Mouse (Mus musculus) midbrain, embryonic 12.5 days (tissue): Measurements from ENCODE around the gene Sin3a. TPM values are rescaled to one million over a fixed set of nuclear protein-coding genes. Genes with fewer than 3 reads are reported as not detected.

ENCODE experiments used
- ATAC-seq: fragments of 200-750 bp; cut with Nextera tagmentation; 2 replicates; pipeline ENCODE4 v1.8.0; 2017; ENCODE audit warnings: low read depth, moderate TSS enrichment, moderate library complexity; ENCODE audit not compliant: low FRiP score
- H3K27ac ChIP-seq: fragments of 300-500 bp; sonication (generic); replicated peaks from 2 replicates; pipeline ENCODE4 v1.5.1; 2016; ENCODE audit warnings: mild to moderate bottlenecking
- H3K27me3 ChIP-seq: fragments of 300-500 bp; sonication (generic); 2 replicates; pipeline ENCODE4 v1.6.1; 2016; ENCODE audit warnings: mild to moderate bottlenecking
- H3K36me3 ChIP-seq: fragments of 300-500 bp; sonication (generic); 2 replicates; pipeline ENCODE4 v1.6.1; 2016
- H3K4me1 ChIP-seq: fragments of 300-500 bp; sonication (generic); 2 replicates; pipeline ENCODE4 v1.6.1; 2016
- H3K4me2 ChIP-seq: fragments of 300-500 bp; sonication (generic); replicated peaks from 2 replicates; pipeline ENCODE4 v1.6.1; 2016; ENCODE audit warnings: mild to moderate bottlenecking, moderate library complexity
- H3K4me3 ChIP-seq: fragments of 300-500 bp; sonication (generic); 2 replicates; pipeline ENCODE4 v1.5.1; 2016; ENCODE audit warnings: mild to moderate bottlenecking
- H3K9ac ChIP-seq: fragments of 300-500 bp; sonication (generic); replicated peaks from 2 replicates; pipeline ENCODE4 v1.6.1; 2016; ENCODE audit warnings: mild to moderate bottlenecking, moderate library complexity
- H3K9me3 ChIP-seq: fragments of 300-500 bp; sonication (generic); 2 replicates; pipeline ENCODE4 v1.6.1; 2016; ENCODE audit warnings: mild to moderate bottlenecking
- WGBS: fragments of 180-500 bp; shearing (Covaris S2); methylation state at CpG from one replicate; pipeline ENCODE4 v1.1.7; 2016; 5-methylcytosine and 5-hydroxymethylcytosine counted together
- polyA plus RNA-seq: library from polyadenylated mRNA; unstranded; fragments of >200 nt; fragmentation: Nextera tagmentation; extraction: Ambion mirVana; gene quantifications from 2 replicates; pipeline ENCODE4 v1.2.1, GENCODE M21; 2016

Sin3a gene
- 44.3 and 48.5 TPM in 2 replicates for polyA plus RNA-seq

DNA sequence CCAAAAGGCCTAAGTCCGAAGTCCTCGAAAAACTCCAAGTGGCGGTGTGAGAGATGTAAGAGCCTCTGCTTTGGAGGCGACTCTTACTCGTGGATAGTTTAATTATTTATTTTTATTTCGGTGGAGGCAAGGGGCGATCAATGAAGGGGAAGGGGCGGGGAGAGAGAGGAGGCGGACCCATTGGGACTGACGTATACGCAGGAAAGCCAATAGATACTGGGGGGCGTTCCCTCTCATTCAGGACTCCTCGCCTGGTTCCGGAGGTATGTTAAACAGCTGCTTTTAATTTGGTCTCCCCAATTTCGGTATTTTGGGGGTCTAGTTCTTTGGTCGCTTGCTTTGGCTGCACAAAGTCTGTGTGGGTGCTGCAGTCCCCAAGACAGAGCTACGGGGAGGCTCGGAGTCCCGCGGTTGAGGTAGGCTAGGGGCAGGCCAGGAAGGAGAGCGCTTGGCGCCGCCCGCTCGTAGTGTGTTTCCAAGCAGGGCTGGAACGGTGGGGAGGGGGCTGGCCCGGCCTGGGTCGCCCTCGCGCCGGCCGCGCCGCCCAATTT is at the start of gene Sin3a:
TSS of gene Sin3a (plus strand) at position 240 of the 551 bp plus-strand sequence.
- Histone ChIP-seq H3K9ac (peak within 1 kb of the TSS; percentile 82), H3K4me1 (peaks cover 25% of the 10 kb centered on the region), H3K9me3 (no peaks in the 10 kb centered on the region), H3K36me3 (no peaks in the 10 kb centered on the region), H3K27ac (peak within 1 kb of the TSS; percentile 99), H3K27me3 (no peaks in the 10 kb centered on the region), H3K4me2 (peak within 1 kb of the TSS; percentile 93), H3K4me3 (peak within 1 kb of the TSS; percentile 85)
- under 1% methylated on average over 34 of the region's 34 CpGs for WGBS
- no peak for ATAC-seq

- ATAC-seq, result no peak
- no peaks in the 10 kb centered on the region for H3K4me1 ChIP-seq
- H3K27me3 ChIP-seq, result no peaks in the 10 kb centered on the region
- no peak overlapping the region for H3K9ac ChIP-seq
- H3K4me2 ChIP-seq, result no peak overlapping the region
- H3K27ac ChIP-seq, result no peak overlapping the region
- no peak overlapping the region for H3K4me3 ChIP-seq
- 100% methylated on average over 1 of the region's 1 CpGs for WGBS
- H3K36me3 ChIP-seq, result peaks cover 66% of the 10 kb centered on the region
- H3K9me3 ChIP-seq, result no peaks in the 10 kb centered on the region
Observed at GRCm38 (mm10) chr9:57031756-57032155, 40.1 kb upstream of the Sin3a start.

DNA sequence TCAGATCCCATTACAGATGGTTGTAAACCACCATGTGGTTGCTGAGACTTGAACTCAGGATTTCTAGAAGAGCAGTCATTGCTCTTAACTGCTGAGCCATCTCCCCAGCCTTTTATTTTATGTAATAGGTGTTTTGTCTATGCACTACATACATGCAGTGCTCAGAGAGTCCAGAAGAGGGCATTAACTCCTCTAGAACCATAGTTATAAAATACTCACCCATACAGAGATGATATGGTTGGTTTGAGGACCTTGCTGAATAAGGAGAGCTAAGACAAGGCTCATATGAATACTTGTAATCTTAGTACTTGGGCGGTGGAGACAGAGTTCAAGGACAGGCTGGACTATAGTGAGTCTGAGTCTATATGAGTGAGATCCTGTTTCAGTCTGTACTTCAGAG is 15.6 kb upstream of the Sin3a start:
- Histone ChIP-seq H3K4me2 (no peak overlapping the region), H3K4me3 (no peak overlapping the region), H3K4me1 (no peaks in the 10 kb centered on the region), H3K36me3 (peaks cover 48% of the 10 kb centered on the region), H3K27ac (no peak overlapping the region), H3K27me3 (no peaks in the 10 kb centered on the region), H3K9ac (no peak overlapping the region), H3K9me3 (no peaks in the 10 kb centered on the region)
- ATAC-seq, result no peak
- 96% methylated on average over 1 of the region's 1 CpGs for WGBS

GRCm38 (mm10) chr9:57064164-57064563 is 7.7 kb upstream of the Sin3a start:
- WGBS, result 97% methylated on average over 2 of the region's 2 CpGs
- no peaks in the 10 kb centered on the region for H3K9me3 ChIP-seq
- peaks cover 28% of the 10 kb centered on the region for H3K36me3 ChIP-seq
- H3K4me1 ChIP-seq, result no peaks in the 10 kb centered on the region
- ATAC-seq, result no peak
- H3K9ac ChIP-seq, result no peak overlapping the region
- no peak overlapping the region for H3K27ac ChIP-seq
- H3K27me3 ChIP-seq, result no peaks in the 10 kb centered on the region
- H3K4me3 ChIP-seq, result no peak overlapping the region
- no peak overlapping the region for H3K4me2 ChIP-seq

GRCm38 (mm10) chr9:57068266-57068665 is 3.6 kb upstream of the Sin3a start:
- Histone ChIP-seq H3K36me3 (no peaks in the 10 kb centered on the region), H3K27me3 (no peaks in the 10 kb centered on the region), H3K4me3 (no peak overlapping the region), H3K27ac (no peak overlapping the region), H3K9me3 (no peaks in the 10 kb centered on the region), H3K4me2 (no peak overlapping the region), H3K9ac (no peak overlapping the region), H3K4me1 (peaks cover 10% of the 10 kb centered on the region)
- 71% methylated on average over 3 of the region's 3 CpGs for WGBS
- no peak for ATAC-seq

DNA sequence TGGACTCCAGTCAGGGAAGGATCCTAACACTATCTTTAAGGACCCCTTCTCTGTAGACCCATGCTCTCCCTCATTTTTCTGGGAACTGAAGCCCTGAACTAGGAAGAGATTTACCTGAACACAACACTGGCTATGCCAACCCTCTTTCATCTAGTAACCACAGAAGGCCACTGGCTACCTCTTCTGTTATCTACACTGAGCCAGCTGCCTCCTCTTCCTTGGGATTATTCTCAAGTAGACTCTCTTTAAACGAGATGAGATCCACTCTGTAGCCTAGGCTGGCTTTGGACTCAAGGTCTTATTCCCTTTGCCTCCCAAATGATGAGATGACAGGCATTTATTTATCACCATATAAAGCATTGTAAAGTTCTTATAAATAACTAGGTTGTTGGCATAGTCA is 1.6 kb upstream of the Sin3a start:
- no peaks in the 10 kb centered on the region for H3K9me3 ChIP-seq
- 58% methylated on average over 1 of the region's 1 CpGs for WGBS
- no peak for ATAC-seq
- no peak overlapping the region for H3K9ac ChIP-seq
- H3K36me3 ChIP-seq, result no peaks in the 10 kb centered on the region
- peaks cover 24% of the 10 kb centered on the region for H3K4me1 ChIP-seq
- no peak overlapping the region for H3K4me2 ChIP-seq
- H3K4me3 ChIP-seq, result no peak overlapping the region
- H3K27ac ChIP-seq, result no peak overlapping the region
- H3K27me3 ChIP-seq, result no peaks in the 10 kb centered on the region

DNA sequence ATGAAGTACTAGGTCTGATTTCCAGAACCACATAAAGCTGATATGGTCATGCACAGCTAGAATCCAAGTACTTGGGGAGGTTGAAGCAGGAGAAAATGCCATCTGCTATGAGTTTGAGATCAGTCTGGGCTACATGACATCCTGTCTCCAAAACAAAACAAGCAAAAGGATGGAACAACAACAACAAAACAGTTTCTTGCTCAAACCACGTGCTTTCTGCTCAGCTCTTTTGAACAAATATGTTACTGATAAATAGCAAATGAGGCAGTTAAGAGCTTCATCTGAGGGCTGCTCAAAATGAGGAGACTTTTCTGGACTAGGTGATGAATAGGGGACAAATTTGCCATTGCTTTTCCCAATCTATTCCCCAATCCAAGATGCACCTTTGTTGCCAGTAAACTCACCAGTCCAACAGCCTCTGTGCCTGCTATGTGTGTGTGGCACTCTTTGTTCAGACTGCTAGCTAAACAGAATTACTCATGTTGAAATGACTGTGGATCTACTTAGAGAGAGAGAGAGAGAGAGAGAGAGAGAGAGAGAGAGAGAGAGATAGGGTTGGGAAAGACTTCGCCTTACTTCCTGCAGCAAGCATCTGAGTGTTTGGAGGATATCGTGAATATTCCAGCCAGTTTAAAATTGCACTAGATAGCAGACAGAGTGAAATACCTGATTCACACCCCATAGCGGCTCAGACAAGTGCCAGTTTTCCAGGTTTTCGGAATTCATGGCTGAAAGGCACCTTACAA is 867 bp upstream of the Sin3a start:
- H3K4me2 ChIP-seq, result peak overlapping the region; percentile 93
- H3K4me1 ChIP-seq, result peaks cover 25% of the 10 kb centered on the region
- H3K36me3 ChIP-seq, result no peaks in the 10 kb centered on the region
- no peak for ATAC-seq
- peak overlapping the region; percentile 85 for H3K4me3 ChIP-seq
- H3K9me3 ChIP-seq, result no peaks in the 10 kb centered on the region
- 0 out of 2 replicates have a peak overlapping the region, but pooled peaks have one; percentile 15 for H3K27ac ChIP-seq
- 35% methylated on average over 5 of the region's 5 CpGs for WGBS
- peak overlapping the region; percentile 82 for H3K9ac ChIP-seq
- no peaks in the 10 kb centered on the region for H3K27me3 ChIP-seq

DNA sequence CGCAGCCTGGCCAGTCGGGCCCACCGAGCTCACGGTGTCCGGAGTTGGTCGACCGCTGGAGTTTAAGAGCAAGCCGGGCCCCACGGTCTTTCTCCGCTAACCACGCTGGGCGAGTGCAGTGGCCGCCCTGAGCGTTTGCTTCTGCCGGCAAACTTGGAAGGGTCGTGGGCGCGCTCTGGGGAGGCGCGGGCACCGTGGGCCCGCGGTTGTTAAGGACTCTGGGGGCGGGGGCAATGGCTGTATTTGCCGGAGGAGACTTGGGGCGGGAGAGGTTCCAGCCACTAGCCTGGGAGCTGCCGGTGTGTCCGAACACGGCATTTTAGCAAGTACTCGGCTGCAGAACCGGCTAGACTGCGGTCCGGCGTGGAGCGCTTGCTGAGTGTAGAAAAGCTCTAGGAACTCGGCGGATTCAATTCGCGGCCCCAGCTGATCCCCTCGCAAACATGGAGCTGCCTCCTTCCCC is 717 bp downstream of the Sin3a start:
- Histone ChIP-seq H3K4me3 (peak overlapping the region; percentile 85), H3K36me3 (no peaks in the 10 kb centered on the region), H3K9ac (peak overlapping the region; percentile 82), H3K4me2 (peak overlapping the region; percentile 93), H3K9me3 (no peaks in the 10 kb centered on the region), H3K27ac (peak overlapping the region; percentile 99), H3K27me3 (no peaks in the 10 kb centered on the region), H3K4me1 (peaks cover 29% of the 10 kb centered on the region)
- no peak for ATAC-seq
- 0% methylated on average over 40 of the region's 40 CpGs for WGBS

DNA sequence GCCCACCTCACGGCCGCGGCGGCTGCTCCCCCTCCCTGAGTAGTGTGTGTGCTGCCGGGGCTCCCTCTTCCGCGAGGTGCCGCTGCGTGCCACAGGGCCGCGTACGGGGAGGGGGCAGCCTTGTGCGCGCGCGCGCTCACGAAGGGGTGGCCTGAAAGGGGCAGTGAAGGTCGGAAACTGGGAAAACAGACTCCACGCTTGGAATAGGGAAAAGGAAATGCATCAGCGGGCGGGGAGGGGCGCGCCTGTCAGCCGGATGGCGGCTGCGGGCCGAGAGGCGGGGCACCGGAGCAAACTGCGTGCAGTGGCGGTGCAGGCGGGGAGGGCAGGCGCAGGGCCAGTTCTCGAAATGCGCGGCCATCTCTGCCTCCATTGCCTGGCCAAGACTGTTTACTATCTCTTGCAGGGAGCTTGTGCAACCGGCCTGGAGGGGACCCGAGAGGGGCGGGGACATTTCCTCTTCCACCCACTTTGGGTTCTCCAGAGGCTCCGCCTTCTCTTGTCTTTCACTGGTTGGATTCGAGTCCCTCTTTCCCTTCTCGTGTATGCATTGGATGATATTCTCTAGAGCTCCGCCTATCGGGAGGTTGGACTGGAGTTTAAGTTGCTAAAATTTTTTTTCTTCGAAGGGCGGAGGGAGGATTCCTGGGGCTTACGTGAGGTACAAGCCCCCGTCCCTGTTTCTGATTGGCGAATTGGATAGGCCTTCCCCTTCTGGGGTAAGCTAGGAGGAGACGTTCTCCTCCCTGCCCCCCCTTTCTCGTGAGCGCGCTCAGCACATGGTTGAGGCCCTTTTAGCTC is 1.3 kb downstream of the Sin3a start:
- Histone ChIP-seq H3K9ac (peak overlapping the region; percentile 82), H3K9me3 (no peaks in the 10 kb centered on the region), H3K27ac (peak overlapping the region; percentile 99), H3K4me1 (peaks cover 34% of the 10 kb centered on the region), H3K36me3 (no peaks in the 10 kb centered on the region), H3K4me2 (peak overlapping the region; percentile 93), H3K27me3 (no peaks in the 10 kb centered on the region), H3K4me3 (peak overlapping the region; percentile 85)
- WGBS, result under 1% methylated on average over 53 of the region's 54 CpGs
- ATAC-seq, result peak; percentile 67

DNA sequence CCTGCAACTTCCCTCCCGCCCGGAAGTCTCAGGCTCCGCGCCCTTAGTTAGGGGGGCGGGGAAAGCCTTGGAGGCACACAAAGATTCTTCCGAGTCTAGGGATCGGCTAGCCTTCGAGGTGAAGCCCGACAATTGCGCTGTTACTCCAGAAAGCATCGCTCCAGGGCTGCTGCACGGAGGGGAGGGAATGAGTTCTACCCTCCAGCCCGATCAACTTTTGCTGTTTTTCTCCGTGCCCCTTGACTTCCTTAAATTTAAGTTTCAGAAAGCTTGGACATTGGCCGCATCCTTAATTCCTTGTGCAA is 1.9 kb downstream of the Sin3a start:
- Histone ChIP-seq H3K27me3 (no peaks in the 10 kb centered on the region), H3K4me1 (peaks cover 36% of the 10 kb centered on the region), H3K36me3 (no peaks in the 10 kb centered on the region), H3K4me3 (peak overlapping the region; percentile 85), H3K9me3 (no peaks in the 10 kb centered on the region), H3K4me2 (peak overlapping the region; percentile 93), H3K27ac (peak overlapping the region; percentile 91), H3K9ac (peak overlapping the region; percentile 73)
- no peak for ATAC-seq
- 0% methylated on average over 15 of the region's 15 CpGs for WGBS

- H3K27me3 ChIP-seq, result no peaks in the 10 kb centered on the region
- H3K4me2 ChIP-seq, result peak overlapping the region; percentile 93
- ATAC-seq, result no peak
- H3K36me3 ChIP-seq, result no peaks in the 10 kb centered on the region
- no peaks in the 10 kb centered on the region for H3K9me3 ChIP-seq
- peak overlapping the region; percentile 73 for H3K9ac ChIP-seq
- peaks cover 36% of the 10 kb centered on the region for H3K4me1 ChIP-seq
- H3K27ac ChIP-seq, result peak overlapping the region; percentile 91
- peak overlapping the region; percentile 85 for H3K4me3 ChIP-seq
- 5% methylated on average over 21 of the region's 21 CpGs for WGBS
Observed at GRCm38 (mm10) chr9:57074171-57074821, 2.5 kb downstream of the Sin3a start.
